Mouse (Mus musculus): ENCODE results near the gene Arhgdia. TPM values are rescaled to one million over a fixed set of nuclear protein-coding genes. Genes with fewer than 3 reads are reported as not detected.

Arhgdia gene
- polyA plus RNA-seq, 1 experiment, result 269 TPM

DNA sequence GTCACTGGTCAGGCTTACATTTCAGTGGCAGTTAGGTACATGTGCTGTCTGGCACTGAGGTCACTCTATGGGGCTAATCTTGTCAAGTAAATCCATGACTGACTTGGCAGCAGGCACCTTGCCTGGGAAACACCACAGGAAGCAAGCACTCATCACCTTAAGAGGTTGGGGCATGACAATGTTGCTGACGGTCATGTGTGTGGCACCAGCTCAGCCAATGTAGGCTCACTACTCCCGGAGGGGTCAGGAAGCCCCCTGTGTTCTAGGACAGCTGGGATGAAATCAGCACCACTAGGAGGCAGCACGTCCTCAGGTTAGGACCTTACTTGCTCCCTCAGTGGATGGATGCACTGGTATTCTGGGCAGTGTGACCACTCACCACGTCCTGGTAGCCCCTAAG, 39.5 kb downstream of the Arhgdia start:
- 0 out of 2 replicates have a peak, but pooled peaks cover 2% of the 10 kb centered on the region for H3K36me3 ChIP-seq (ENCODE audit: control insufficient read depth, insufficient read depth, low read length, poor library complexity, severe bottlenecking)

GRCm38 (mm10) chr11:120539285-120540014, 42.0 kb downstream of the Arhgdia start:
- no peaks in the 10 kb centered on the region for H3K4me1 ChIP-seq (ENCODE audit: control insufficient read depth, insufficient read depth, low read length)
- H3K4me3 ChIP-seq (ENCODE audit: low read depth, low read length), result no peak overlapping the region
- no peaks in the 10 kb centered on the region for H3K9me3 ChIP-seq (replicated peaks; ENCODE audit: control insufficient read depth, insufficient read depth, low read length, poor library complexity, severe bottlenecking)
- H3K27me3 ChIP-seq (ENCODE audit: control insufficient read depth, insufficient read depth, low read length, poor library complexity, severe bottlenecking), result no peaks in the 10 kb centered on the region
- TF ChIP-seq POLR2A (IDR thresholded peaks at IDR 0.05; ENCODE audit: insufficient read depth, low read length) (no peak), CTCF (IDR thresholded peaks at IDR 0.05; ENCODE audit: low read depth, low read length) (no peak), EP300 (IDR thresholded peaks at IDR 0.05; ENCODE audit: insufficient read depth, low read depth, low read length) (no peak)
- H3K27ac ChIP-seq (ENCODE audit: insufficient read depth, low read length), result no peak overlapping the region
- H3K9ac ChIP-seq (ENCODE audit: low read depth, poor library complexity, severe bottlenecking), result no peak overlapping the region
- 0 out of 2 replicates have a peak, but pooled peaks cover 1% of the 10 kb centered on the region for H3K36me3 ChIP-seq (ENCODE audit: control insufficient read depth, insufficient read depth, low read length, poor library complexity, severe bottlenecking)

More for the DNA sequence above, 39.5 kb downstream of the Arhgdia start:
- H3K9ac ChIP-seq (ENCODE audit: low read depth, poor library complexity, severe bottlenecking), result no peak overlapping the region
- TF ChIP-seq POLR2A (IDR thresholded peaks at IDR 0.05; ENCODE audit: insufficient read depth, low read length) (no peak), CTCF (IDR thresholded peaks at IDR 0.05; ENCODE audit: low read depth, low read length) (peak; percentile 84), EP300 (IDR thresholded peaks at IDR 0.05; ENCODE audit: insufficient read depth, low read depth, low read length) (no peak)
- no peaks in the 10 kb centered on the region for H3K9me3 ChIP-seq (replicated peaks; ENCODE audit: control insufficient read depth, insufficient read depth, low read length, poor library complexity, severe bottlenecking)
- no peak overlapping the region for H3K4me3 ChIP-seq (ENCODE audit: low read depth, low read length)
- H3K27ac ChIP-seq (ENCODE audit: insufficient read depth, low read length), result no peak overlapping the region
- H3K4me1 ChIP-seq (ENCODE audit: control insufficient read depth, insufficient read depth, low read length), result no peaks in the 10 kb centered on the region
- no peaks in the 10 kb centered on the region for H3K27me3 ChIP-seq (ENCODE audit: control insufficient read depth, insufficient read depth, low read length, poor library complexity, severe bottlenecking)

DNA sequence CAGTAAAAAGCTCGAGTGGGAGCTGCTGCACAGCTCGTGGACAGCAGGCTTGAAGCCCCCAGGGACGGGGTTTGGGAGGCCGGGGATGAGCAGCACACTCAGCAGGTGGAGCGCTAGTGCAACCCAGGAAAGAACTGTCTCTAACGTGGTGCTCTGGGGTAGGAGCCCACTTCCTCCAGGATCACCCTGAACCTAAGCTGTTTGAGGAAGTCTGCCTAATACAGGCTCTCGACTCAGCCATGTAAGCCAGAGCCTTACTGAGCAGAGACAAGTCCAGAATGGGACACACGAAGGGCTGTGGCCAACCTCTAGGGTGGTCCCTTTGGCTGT, 42.5 kb downstream of the Arhgdia start:
- Histone ChIP-seq H3K4me3 (ENCODE audit: low read depth, low read length) (no peak overlapping the region), H3K4me1 (ENCODE audit: control insufficient read depth, insufficient read depth, low read length) (no peaks in the 10 kb centered on the region), H3K9ac (ENCODE audit: low read depth, poor library complexity, severe bottlenecking) (no peak overlapping the region), H3K27ac (ENCODE audit: insufficient read depth, low read length) (no peak overlapping the region), H3K9me3 (replicated peaks; ENCODE audit: control insufficient read depth, insufficient read depth, low read length, poor library complexity, severe bottlenecking) (no peaks in the 10 kb centered on the region), H3K27me3 (ENCODE audit: control insufficient read depth, insufficient read depth, low read length, poor library complexity, severe bottlenecking) (no peaks in the 10 kb centered on the region), H3K36me3 (ENCODE audit: control insufficient read depth, insufficient read depth, low read length, poor library complexity, severe bottlenecking) (no peaks in the 10 kb centered on the region)
- no peak for TF ChIP-seq CTCF (IDR thresholded peaks at IDR 0.05; ENCODE audit: low read depth, low read length)
- no peak for TF ChIP-seq EP300 (IDR thresholded peaks at IDR 0.05; ENCODE audit: insufficient read depth, low read depth, low read length)
- no peak for TF ChIP-seq POLR2A (IDR thresholded peaks at IDR 0.05; ENCODE audit: insufficient read depth, low read length)

- Histone ChIP-seq H3K27ac (ENCODE audit: insufficient read depth, low read length) (no peak overlapping the region), H3K4me3 (ENCODE audit: low read depth, low read length) (no peak overlapping the region)
These were observed 42.9 kb downstream of the Arhgdia start for GRCm38 (mm10) chr11:120538485-120538884.

GRCm38 (mm10) chr11:120535804-120536203, 45.6 kb downstream of the Arhgdia start:
- TF ChIP-seq POLR2A (IDR thresholded peaks at IDR 0.05; ENCODE audit: insufficient read depth, low read length) (no peak), CTCF (IDR thresholded peaks at IDR 0.05; ENCODE audit: low read depth, low read length) (no peak), EP300 (IDR thresholded peaks at IDR 0.05; ENCODE audit: insufficient read depth, low read depth, low read length) (no peak)
- H3K4me3 ChIP-seq (ENCODE audit: low read depth, low read length), result no peak overlapping the region
- H3K4me1 ChIP-seq (ENCODE audit: control insufficient read depth, insufficient read depth, low read length), result no peaks in the 10 kb centered on the region
- H3K36me3 ChIP-seq (ENCODE audit: control insufficient read depth, insufficient read depth, low read length, poor library complexity, severe bottlenecking), result no peaks in the 10 kb centered on the region
- H3K27ac ChIP-seq (ENCODE audit: insufficient read depth, low read length), result no peak overlapping the region
- no peak overlapping the region for H3K9ac ChIP-seq (ENCODE audit: low read depth, poor library complexity, severe bottlenecking)
- no peaks in the 10 kb centered on the region for H3K27me3 ChIP-seq (ENCODE audit: control insufficient read depth, insufficient read depth, low read length, poor library complexity, severe bottlenecking)
- no peaks in the 10 kb centered on the region for H3K9me3 ChIP-seq (replicated peaks; ENCODE audit: control insufficient read depth, insufficient read depth, low read length, poor library complexity, severe bottlenecking)

More at GRCm38 (mm10) chr11:120538485-120538884, 42.9 kb downstream of the Arhgdia start:
- Histone ChIP-seq H3K9ac (ENCODE audit: low read depth, poor library complexity, severe bottlenecking) (no peak overlapping the region), H3K9me3 (replicated peaks; ENCODE audit: control insufficient read depth, insufficient read depth, low read length, poor library complexity, severe bottlenecking) (no peaks in the 10 kb centered on the region), H3K36me3 (ENCODE audit: control insufficient read depth, insufficient read depth, low read length, poor library complexity, severe bottlenecking) (no peaks in the 10 kb centered on the region), H3K4me1 (ENCODE audit: control insufficient read depth, insufficient read depth, low read length) (no peaks in the 10 kb centered on the region), H3K27me3 (ENCODE audit: control insufficient read depth, insufficient read depth, low read length, poor library complexity, severe bottlenecking) (no peaks in the 10 kb centered on the region)
- no peak for TF ChIP-seq EP300 (IDR thresholded peaks at IDR 0.05; ENCODE audit: insufficient read depth, low read depth, low read length)
- no peak for TF ChIP-seq POLR2A (IDR thresholded peaks at IDR 0.05; ENCODE audit: insufficient read depth, low read length)
- no peak for TF ChIP-seq CTCF (IDR thresholded peaks at IDR 0.05; ENCODE audit: low read depth, low read length)

DNA sequence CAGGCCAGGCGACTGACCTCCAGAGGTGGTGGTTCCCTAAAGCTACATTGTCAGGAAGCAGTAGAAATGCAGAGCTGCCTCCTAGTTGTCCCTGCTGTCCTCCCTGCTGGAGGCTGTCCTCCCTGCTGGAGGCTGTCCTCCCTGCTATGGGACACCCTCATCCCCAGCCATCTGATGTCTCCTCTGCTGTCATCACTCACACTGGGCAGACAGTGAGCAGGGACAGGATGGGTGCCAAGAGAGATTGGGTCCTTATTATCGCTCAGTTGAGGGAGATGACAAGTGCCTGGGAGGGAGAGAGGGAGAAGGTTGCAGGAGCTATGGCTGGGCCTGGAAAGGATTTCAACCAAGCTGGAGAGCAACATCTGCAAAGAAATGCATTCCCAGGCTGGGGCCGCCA, 46.3 kb downstream of the Arhgdia start:
- Histone ChIP-seq H3K27ac (ENCODE audit: insufficient read depth, low read length) (no peak overlapping the region), H3K27me3 (ENCODE audit: control insufficient read depth, insufficient read depth, low read length, poor library complexity, severe bottlenecking) (no peaks in the 10 kb centered on the region), H3K4me3 (ENCODE audit: low read depth, low read length) (no peak overlapping the region)

More for the DNA sequence above, 46.3 kb downstream of the Arhgdia start:
- TF ChIP-seq EP300 (IDR thresholded peaks at IDR 0.05; ENCODE audit: insufficient read depth, low read depth, low read length) (no peak), CTCF (IDR thresholded peaks at IDR 0.05; ENCODE audit: low read depth, low read length) (no peak), POLR2A (IDR thresholded peaks at IDR 0.05; ENCODE audit: insufficient read depth, low read length) (no peak)
- no peaks in the 10 kb centered on the region for H3K4me1 ChIP-seq (ENCODE audit: control insufficient read depth, insufficient read depth, low read length)
- no peak overlapping the region for H3K9ac ChIP-seq (ENCODE audit: low read depth, poor library complexity, severe bottlenecking)
- H3K9me3 ChIP-seq (replicated peaks; ENCODE audit: control insufficient read depth, insufficient read depth, low read length, poor library complexity, severe bottlenecking), result no peaks in the 10 kb centered on the region
- no peaks in the 10 kb centered on the region for H3K36me3 ChIP-seq (ENCODE audit: control insufficient read depth, insufficient read depth, low read length, poor library complexity, severe bottlenecking)
